Mouse (Mus musculus) erythroblast, embryonic 14.5 days (primary cell): ENCODE data around the gene Fmn2. TPM values are rescaled to one million over a fixed set of nuclear protein-coding genes. Genes with fewer than 3 reads are reported as not detected.

Experiments
- H3K27me3 ChIP-seq: 2 replicates; pipeline ENCODE4 v1.6.1; 2012; ENCODE audit warnings: inconsistent platforms; ENCODE audit not compliant: control insufficient read depth
- H3K36me3 ChIP-seq: 2 replicates; pipeline ENCODE4 v1.6.1; 2012; ENCODE audit warnings: mild to moderate bottlenecking, inconsistent platforms; ENCODE audit not compliant: control insufficient read depth
- H3K4me1 ChIP-seq: 2 replicates; pipeline ENCODE4 v1.6.1; 2012; ENCODE audit warnings: inconsistent platforms; ENCODE audit not compliant: control insufficient read depth
- H3K4me3 ChIP-seq: replicated peaks from 2 replicates; pipeline ENCODE3; 2012; ENCODE audit warnings: moderate library complexity, mild to moderate bottlenecking, inconsistent platforms
- H3K9me3 ChIP-seq: 2 replicates; pipeline ENCODE4 v1.6.1; 2012; ENCODE audit warnings: low read length, inconsistent platforms, mixed read lengths; ENCODE audit not compliant: control insufficient read depth
- GATA1 ChIP-seq: IDR thresholded peaks from 2 replicates; pipeline ENCODE4 v1.6.1; 2012; ENCODE audit warnings: low read length, inconsistent platforms, mixed read lengths
- TAL1 ChIP-seq: IDR thresholded peaks from 3 replicates; pipeline ENCODE4 v1.6.1; 2012; ENCODE audit warnings: low read length, inconsistent platforms, mixed read lengths
- polyA plus RNA-seq: library from polyadenylated mRNA; stranded (reverse); fragments of >175 nt; gene quantifications from 2 replicates; pipeline ENCODE4 v1.2.3, GENCODE M21; 2012

The Fmn2 gene
- polyA plus RNA-seq, 1 experiment: 0.02 TPM

DNA sequence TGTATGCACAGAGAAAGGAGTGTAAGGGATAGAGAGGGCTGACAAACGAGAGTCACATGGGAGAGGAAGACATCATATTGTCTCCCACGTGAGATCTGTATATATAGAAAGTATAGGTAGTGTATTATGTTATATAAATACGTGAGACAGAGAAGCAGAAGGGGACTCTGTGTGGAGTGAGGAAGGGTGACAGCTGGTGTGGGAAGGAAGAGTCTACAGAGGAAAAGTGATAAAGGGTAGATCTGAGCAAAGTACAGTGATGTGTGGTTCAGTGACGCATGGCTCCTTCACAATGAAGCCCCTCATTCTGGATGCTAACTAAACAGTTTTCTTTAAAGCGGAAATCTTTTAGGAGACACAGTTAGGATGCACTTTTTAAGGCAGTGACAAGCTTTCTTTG, 46.7 kb downstream of the Fmn2 start:
- no peak for TF ChIP-seq GATA1
- TF ChIP-seq TAL1: no peak

DNA sequence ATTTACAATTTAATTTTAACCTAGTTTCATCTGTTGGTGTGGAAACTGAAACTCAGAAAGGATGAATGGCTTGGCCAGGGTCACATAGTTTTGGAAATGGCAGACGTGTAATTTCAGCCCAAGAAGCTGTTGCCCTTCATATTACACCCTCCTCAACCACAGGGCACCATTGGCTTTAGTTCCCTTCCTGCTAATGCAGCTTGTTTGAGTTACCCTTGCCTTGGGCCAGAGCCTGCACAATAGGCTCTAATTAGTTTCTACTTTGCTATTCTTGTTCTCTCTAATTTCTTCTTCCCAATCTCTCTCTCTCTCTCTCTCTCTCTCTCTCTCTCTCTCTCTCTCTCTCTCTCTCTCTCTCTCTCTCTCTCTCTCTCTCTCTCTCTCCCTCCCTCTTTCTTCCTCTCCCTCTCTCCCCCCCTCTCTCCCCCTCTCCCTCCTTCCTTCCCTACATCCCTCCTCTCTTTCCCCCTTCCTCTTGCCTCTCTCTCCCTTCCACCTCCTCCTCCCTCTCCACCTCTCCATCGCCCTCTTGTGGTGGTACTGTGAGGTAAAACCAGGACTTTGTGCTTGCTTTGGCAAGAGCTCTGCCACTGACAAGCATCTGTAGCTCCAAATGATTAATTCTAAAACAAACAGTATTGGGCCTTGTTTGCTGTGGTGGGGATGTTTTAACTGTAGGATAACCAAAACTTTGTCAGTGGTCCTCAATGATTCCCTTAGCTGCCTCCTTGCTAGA, 51.8 kb downstream of the Fmn2 start:
- H3K4me3 ChIP-seq: no peak overlapping the region
- no peak for TF ChIP-seq GATA1
- TF ChIP-seq TAL1: no peak
- no peaks in the 10 kb centered on the region for H3K27me3 ChIP-seq
- no peaks in the 10 kb centered on the region for H3K9me3 ChIP-seq
- H3K4me1 ChIP-seq: no peaks in the 10 kb centered on the region
- no peaks in the 10 kb centered on the region for H3K36me3 ChIP-seq

More for the DNA sequence above, 46.7 kb downstream of the Fmn2 start:
- no peaks in the 10 kb centered on the region for H3K4me1 ChIP-seq
- H3K4me3 ChIP-seq: no peak overlapping the region
- H3K27me3 ChIP-seq: no peaks in the 10 kb centered on the region
- H3K9me3 ChIP-seq: no peaks in the 10 kb centered on the region
- no peaks in the 10 kb centered on the region for H3K36me3 ChIP-seq

DNA sequence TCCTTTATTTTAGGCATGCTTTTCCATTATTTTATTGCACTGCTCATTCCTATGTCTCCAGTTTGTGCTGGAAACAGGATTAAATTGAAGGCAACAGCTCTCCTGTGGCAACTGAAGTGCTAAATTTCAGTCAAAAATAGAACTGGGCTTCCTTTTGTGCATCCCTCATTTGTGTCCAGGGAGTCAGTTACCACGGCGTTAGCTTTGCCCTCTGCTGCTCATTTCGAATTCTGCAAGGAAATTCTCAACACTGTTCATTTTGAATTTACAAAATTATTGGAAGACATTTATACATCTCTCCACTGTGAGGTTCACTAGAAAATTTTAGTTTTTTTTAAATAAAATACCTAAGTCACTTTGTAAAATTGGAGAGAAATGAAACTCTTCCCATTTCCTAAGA, 53.8 kb downstream of the Fmn2 start:
- TF ChIP-seq GATA1 (no peak), TAL1 (no peak)

DNA sequence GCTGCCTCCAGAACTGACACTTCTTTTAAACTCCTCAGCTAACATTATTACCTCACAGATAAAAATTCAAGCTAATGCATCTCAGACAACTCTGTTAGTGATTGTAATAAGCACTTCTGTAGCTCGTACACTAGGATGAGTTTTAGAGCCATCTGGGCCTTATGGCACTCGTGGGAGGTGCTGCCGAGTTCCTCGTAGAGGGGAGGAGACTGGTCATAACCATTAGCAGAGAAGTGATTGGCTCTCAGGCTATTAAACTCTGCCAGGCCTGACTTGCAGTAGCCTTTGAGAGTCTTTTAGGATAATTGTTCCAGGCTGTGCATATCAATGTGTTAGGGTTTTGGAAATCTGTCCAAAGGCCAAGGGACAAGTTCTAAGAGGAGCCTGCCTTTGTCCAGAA, 55.6 kb downstream of the Fmn2 start:
- Histone ChIP-seq H3K36me3 (no peaks in the 10 kb centered on the region), H3K4me1 (no peaks in the 10 kb centered on the region), H3K9me3 (no peaks in the 10 kb centered on the region), H3K4me3 (no peak overlapping the region), H3K27me3 (no peaks in the 10 kb centered on the region)
- TF ChIP-seq TAL1 (no peak), GATA1 (no peak)

More for the DNA sequence above, 53.8 kb downstream of the Fmn2 start:
- Histone ChIP-seq H3K9me3 (no peaks in the 10 kb centered on the region), H3K4me1 (no peaks in the 10 kb centered on the region), H3K4me3 (no peak overlapping the region), H3K36me3 (no peaks in the 10 kb centered on the region), H3K27me3 (no peaks in the 10 kb centered on the region)

DNA sequence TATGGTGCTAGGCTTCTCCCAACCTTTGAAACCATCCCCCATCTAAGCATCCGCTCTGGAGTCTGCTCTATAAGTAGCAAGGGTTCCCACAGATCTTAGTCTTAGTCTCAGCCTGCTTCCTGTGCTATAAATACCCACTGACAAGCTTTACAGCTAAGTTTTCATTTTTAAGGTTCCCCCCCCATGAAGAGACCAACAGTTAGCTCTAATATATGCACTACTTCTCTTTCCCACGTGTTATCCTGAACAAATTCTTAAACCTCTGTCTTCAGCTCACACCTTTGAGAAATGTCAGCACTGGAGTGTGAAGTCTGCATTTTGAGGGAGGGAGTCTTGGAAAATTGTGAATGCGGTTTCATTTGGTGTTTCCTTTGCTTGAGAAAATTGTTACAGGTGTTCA, 56.2 kb downstream of the Fmn2 start:
- H3K36me3 ChIP-seq: no peaks in the 10 kb centered on the region
- TF ChIP-seq GATA1 (no peak), TAL1 (no peak)
- no peak overlapping the region for H3K4me3 ChIP-seq
- H3K4me1 ChIP-seq: no peaks in the 10 kb centered on the region
- no peaks in the 10 kb centered on the region for H3K27me3 ChIP-seq
- no peaks in the 10 kb centered on the region for H3K9me3 ChIP-seq

DNA sequence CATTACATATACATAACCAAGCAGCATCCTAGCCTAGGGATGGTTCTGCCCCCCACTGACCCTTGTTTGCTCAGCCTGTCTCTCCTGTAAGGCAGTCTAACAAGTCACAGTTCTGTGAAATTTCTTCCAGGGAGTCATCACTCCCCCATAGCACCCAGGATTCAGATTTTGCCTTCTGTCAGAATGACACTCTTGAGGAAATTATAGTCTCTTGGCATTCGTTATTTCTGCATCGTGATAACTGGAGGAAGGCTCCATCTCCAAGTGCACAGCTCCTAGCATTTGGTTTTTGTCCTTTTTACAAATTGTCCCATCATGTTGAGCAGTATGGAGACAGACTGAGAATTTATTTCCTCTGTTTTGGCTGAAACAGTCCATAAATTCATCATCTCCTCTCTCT, 56.9 kb downstream of the Fmn2 start:
- H3K36me3 ChIP-seq: no peaks in the 10 kb centered on the region
- TF ChIP-seq TAL1: no peak
- no peak for TF ChIP-seq GATA1
- no peak overlapping the region for H3K4me3 ChIP-seq
- H3K4me1 ChIP-seq: no peaks in the 10 kb centered on the region
- no peaks in the 10 kb centered on the region for H3K27me3 ChIP-seq
- H3K9me3 ChIP-seq: no peaks in the 10 kb centered on the region

DNA sequence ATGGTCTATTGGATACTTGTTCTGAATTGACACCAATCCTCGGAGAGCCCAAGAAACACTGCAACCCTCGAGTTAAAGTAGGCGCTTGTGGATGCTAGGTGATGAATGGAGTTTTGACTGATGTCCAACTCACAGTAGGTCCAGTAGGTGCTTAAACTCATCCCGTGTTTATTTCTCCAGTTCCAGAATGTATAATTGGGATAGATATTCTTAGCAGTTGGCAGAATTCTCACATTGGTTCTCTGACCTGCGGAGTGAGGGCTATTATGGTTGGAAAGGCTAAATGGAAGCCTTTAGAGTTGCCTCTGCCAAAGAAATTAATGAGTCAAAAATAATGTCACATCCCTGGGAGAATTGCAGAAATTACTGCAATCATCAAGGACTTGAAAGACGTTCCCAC, 62.9 kb downstream of the Fmn2 start:
- TF ChIP-seq TAL1 (no peak), GATA1 (no peak)

DNA sequence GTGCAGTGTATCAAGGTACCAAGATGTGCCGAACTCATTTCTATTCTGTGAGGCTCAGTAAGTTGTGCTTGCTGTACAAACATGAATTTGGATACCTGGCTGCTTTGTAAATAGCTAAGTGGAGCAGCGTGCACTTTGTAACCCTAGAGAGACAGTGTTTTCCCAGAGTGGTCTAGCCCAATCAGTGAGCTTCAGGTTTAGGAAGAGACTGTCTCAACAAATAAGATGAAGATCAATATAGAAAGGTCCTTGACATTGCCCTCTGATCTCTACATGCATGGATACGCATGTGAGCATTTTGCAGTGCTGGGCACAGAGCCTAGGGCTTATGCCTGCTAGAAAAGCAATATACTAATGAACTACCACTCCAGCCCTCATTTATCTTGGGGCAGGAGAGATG, 67.0 kb downstream of the Fmn2 start:
- Histone ChIP-seq H3K27me3 (no peaks in the 10 kb centered on the region), H3K4me1 (no peaks in the 10 kb centered on the region), H3K36me3 (no peaks in the 10 kb centered on the region), H3K4me3 (no peak overlapping the region), H3K9me3 (no peaks in the 10 kb centered on the region)
- no peak for TF ChIP-seq GATA1
- TF ChIP-seq TAL1: no peak

More for the DNA sequence above, 62.9 kb downstream of the Fmn2 start:
- H3K4me3 ChIP-seq: no peak overlapping the region
- H3K4me1 ChIP-seq: no peaks in the 10 kb centered on the region
- no peaks in the 10 kb centered on the region for H3K9me3 ChIP-seq
- H3K27me3 ChIP-seq: no peaks in the 10 kb centered on the region
- H3K36me3 ChIP-seq: no peaks in the 10 kb centered on the region

DNA sequence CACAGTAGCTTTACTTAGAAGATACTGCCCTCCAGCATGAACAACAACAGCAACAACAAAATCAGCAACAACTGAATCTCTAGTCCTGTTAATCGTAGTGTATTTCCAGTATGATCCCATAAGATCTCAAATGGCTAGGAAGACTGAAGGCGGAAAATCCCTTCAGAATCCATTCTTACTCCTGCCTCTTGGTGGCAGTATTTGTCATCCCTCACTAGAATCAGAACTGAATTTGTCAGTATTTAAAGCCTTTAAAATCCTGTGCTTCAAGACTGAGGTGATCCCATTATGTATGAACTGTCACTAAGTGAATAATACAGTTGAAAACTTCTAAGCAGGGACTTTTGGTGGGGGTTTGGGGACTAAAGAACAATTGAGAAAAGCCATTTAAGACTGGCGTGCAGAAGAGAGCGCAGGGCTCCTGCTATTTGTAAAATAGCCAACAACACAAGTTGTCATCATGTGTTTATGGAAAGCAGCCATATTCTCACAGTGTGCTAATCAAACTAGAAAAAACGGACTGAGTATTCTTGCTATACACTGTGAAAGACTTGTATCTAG, 90.9 kb downstream of the Fmn2 start:
- no peak for TF ChIP-seq TAL1
- TF ChIP-seq GATA1: no peak
- Histone ChIP-seq H3K4me3 (no peak overlapping the region), H3K4me1 (no peaks in the 10 kb centered on the region), H3K36me3 (no peaks in the 10 kb centered on the region), H3K27me3 (no peaks in the 10 kb centered on the region), H3K9me3 (no peaks in the 10 kb centered on the region)
